Comparison of ENCODE assay signal across 1 mouse cellular context in genomic region chr7:100160006-100160405, GRCm38 (mm10).
TF ChIP-seq lines count a peak whose summit lies in the region.

No protein-coding gene starts in this region.

TF ChIP-seq in CH12.LX, 34 proteins besides CTCF, POLR2A, EP300 and RAD21 (continued from another document):
- TF ChIP-seq ZMIZ1 (IDR thresholded peaks at IDR 0.05; ENCODE audit: low read depth, low read length) (no peak), E2F4 (IDR thresholded peaks at IDR 0.05; ENCODE audit: insufficient replicate concordance, low read depth, low read length) (no peak), ZKSCAN1 (IDR thresholded peaks at IDR 0.05; ENCODE audit: borderline replicate concordance, low read depth, low read length) (no peak), CHD2 (IDR thresholded peaks at IDR 0.05; ENCODE audit: low read length) (no peak)
